Mouse (Mus musculus): ENCODE measurements at regions not wholly inside any gene's neighbourhood (a gene's known extent, or its start where the extent isn't known, plus 50 kb on each side); places are given as distances from the start of the nearest gene placed in this dataset.

DNA sequence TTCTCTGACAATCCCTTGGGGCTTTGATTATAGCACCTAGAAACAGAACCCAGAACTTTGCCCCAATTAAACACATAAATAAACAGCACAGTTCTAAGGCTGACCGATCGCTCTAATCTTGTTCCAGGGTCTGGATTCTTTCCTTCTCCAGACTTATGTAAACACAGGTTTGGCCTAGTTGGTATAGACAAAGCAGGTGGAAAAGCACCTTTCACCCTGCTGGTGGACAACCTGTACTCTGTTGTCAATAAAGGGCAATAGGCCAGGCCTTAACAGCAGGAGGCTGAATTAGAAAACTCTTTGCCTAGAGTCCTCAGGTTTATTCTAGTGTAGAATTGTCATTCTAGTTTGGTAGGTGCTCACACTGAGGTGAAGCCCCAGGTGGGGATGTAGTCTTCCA is 69.2 kb upstream of the Ube2e2 start:
- TF ChIP-seq CTCF (conservative IDR thresholded peaks at IDR 0.05; ENCODE audit: low read length) (no peak), POU5F1 (IDR thresholded peaks at IDR 0.05; ENCODE audit: borderline replicate concordance, low read length) (no peak), NANOG (IDR thresholded peaks at IDR 0.05; ENCODE audit: borderline replicate concordance, low read length) (no peak)
